Mouse (Mus musculus) midbrain, postnatal 0 days (tissue): ENCODE results near the gene Guf1. TPM values are rescaled to one million over a fixed set of nuclear protein-coding genes. Genes with fewer than 3 reads are reported as not detected.

Experiments used
- ATAC-seq: fragments of 200-750 bp; cut with Nextera tagmentation; 2 replicates; pipeline ENCODE4 v1.8.0; 2017; ENCODE audit warnings: moderate number of reproducible peaks, mild to moderate bottlenecking, moderate TSS enrichment, moderate library complexity; ENCODE audit not compliant: low FRiP score
- DNase-seq: peaks from one replicate; pipeline ENCODE4 v3.0.0-alpha.2; 2015; ENCODE audit warnings: low spot score
- H3K27ac ChIP-seq: fragments of 300-500 bp; sonication (generic); 2 replicates; pipeline ENCODE4 v1.5.1; 2014; ENCODE audit warnings: low read depth, mild to moderate bottlenecking, low read length, mixed read lengths
- H3K27me3 ChIP-seq: fragments of 300-500 bp; sonication (generic); 2 replicates; pipeline ENCODE4 v1.6.1; 2014; ENCODE audit warnings: low read length, control low read depth, mixed read lengths; ENCODE audit not compliant: insufficient read depth
- H3K36me3 ChIP-seq: fragments of 300-500 bp; sonication (generic); 2 replicates; pipeline ENCODE4 v1.6.1; 2014; ENCODE audit warnings: low read length, control low read depth, mixed read lengths; ENCODE audit not compliant: insufficient read depth
- H3K4me1 ChIP-seq: fragments of 300-500 bp; sonication (generic); 2 replicates; pipeline ENCODE4 v1.6.1; 2014; ENCODE audit warnings: mild to moderate bottlenecking, control low read depth, antibody characterized with exemption, low read length, mixed read lengths; ENCODE audit not compliant: insufficient read depth
- H3K4me2 ChIP-seq: fragments of 300-500 bp; sonication (generic); 2 replicates; pipeline ENCODE4 v1.6.1; 2014; ENCODE audit warnings: low read depth, mild to moderate bottlenecking, low read length, mixed read lengths; ENCODE audit not compliant: poor library complexity, severe bottlenecking
- H3K4me3 ChIP-seq: fragments of 300-500 bp; sonication (generic); 2 replicates; pipeline ENCODE4 v1.5.1; 2014; ENCODE audit warnings: low read depth, mild to moderate bottlenecking, low read length, moderate library complexity
- H3K9ac ChIP-seq: fragments of 300-500 bp; sonication (generic); replicated peaks from 2 replicates; pipeline ENCODE4 v1.6.1; 2014; ENCODE audit warnings: mild to moderate bottlenecking, low read length, moderate library complexity, mixed read lengths; ENCODE audit not compliant: poor library complexity, severe bottlenecking
- H3K9me3 ChIP-seq: fragments of 300-500 bp; sonication (generic); 2 replicates; pipeline ENCODE4 v1.6.1; 2016; ENCODE audit warnings: low read length, control low read depth
- CTCF ChIP-seq: IDR thresholded peaks from 2 replicates; pipeline ENCODE4 v1.5.1; 2016; ENCODE audit warnings: antibody characterized with exemption, mild to moderate bottlenecking
- WGBS: fragments of 180-500 bp; shearing (Covaris S2); extraction: QIAGEN DNeasy Blood & Tissue Kit; methylation state at CpG from one replicate; pipeline ENCODE4 v1.1.7; 2014; 5-methylcytosine and 5-hydroxymethylcytosine counted together
- polyA plus RNA-seq: library from polyadenylated mRNA; unstranded; fragments of >200 nt; fragmentation: Nextera tagmentation; extraction: Ambion mirVana; gene quantifications from 2 replicates; pipeline ENCODE4 v1.2.1, GENCODE M21; 2015
- total RNA-seq: library from RNA; depleted of rRNA; stranded (reverse); fragments of >200 nt; gene quantifications from 2 replicates; pipeline ENCODE4 v1.2.3, GENCODE M21; 2014

Gene Guf1
- total and polyA plus RNA-seq, 2 experiments from 2014 or later, result 35.5 to 42.7 TPM

DNA sequence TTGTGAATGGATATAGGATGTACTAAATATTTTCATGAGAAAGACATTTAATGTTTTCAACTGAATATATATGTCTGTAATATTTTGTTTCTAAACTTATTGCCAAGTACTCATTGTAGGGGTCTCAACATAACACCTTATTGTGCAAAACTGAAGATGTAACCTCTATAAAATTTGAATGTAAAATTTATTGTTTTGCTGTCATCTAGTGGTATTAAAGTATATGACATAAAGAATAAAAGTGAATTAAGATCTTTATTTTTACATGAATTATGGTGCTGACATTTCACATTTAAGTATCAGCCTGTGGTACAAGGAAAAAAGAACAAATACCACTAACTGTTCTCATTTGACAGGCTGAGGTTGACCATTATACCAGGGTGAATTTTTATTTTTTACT, 32.8 kb upstream of the Guf1 start:
- Histone ChIP-seq H3K9me3 (no peaks in the 10 kb centered on the region), H3K36me3 (no peaks in the 10 kb centered on the region), H3K4me3 (no peak overlapping the region), H3K27me3 (no peaks in the 10 kb centered on the region), H3K4me1 (no peaks in the 10 kb centered on the region), H3K4me2 (no peak overlapping the region), H3K27ac (no peak overlapping the region), H3K9ac (no peak overlapping the region)
- peak; percentile 69 for TF ChIP-seq CTCF
- ATAC-seq (no peak), DNase-seq (no peak)

DNA sequence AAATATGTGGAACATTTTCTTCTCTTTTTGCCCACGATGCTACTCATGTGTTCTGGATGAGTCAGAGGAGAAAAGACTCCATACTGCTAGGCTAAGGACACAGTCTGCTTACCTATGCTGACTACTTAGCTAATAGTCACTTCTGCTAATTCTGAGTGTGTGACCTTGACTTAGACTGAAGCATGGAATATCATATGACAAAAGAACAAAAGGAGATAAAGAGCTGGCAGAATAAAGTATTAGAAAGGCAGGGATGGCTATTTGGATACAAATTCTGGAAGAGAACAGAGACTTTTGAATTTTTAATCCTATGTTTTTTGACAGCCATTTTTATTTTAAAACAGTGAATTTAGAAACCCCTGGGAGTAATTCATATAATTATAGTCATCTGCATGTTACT, 15.0 kb upstream of the Guf1 start:
- Histone ChIP-seq H3K9me3 (no peaks in the 10 kb centered on the region), H3K27ac (no peak overlapping the region), H3K36me3 (no peaks in the 10 kb centered on the region), H3K4me1 (no peaks in the 10 kb centered on the region), H3K9ac (no peak overlapping the region), H3K4me2 (no peak overlapping the region), H3K4me3 (no peak overlapping the region), H3K27me3 (no peaks in the 10 kb centered on the region)
- TF ChIP-seq CTCF, result no peak
- no peak for ATAC-seq
- 81% methylated on average over 1 of the region's 1 CpGs for WGBS
- no peak for DNase-seq

DNA sequence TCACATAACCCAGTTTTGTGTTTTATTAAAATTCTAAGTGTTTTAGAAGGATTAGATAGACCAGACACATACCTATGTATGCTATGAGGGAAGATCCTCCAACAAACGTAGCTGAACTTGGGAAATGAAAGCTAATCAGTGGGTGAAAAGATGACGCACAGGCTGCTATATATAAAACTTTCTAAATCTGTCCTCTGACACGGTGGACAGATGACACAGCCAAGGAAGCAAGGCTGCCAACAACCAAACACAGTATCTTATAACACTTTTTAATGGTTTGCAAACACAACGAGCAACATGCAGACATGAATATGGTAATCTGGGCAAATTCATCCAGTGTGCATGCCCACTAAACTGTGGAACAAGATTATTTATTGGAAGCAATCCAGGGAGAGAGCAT, 14.2 kb upstream of the Guf1 start, which contains the start of gene Yipf7:
TSS of gene Yipf7 (minus strand) at position 160 of the 400 bp plus-strand sequence.
- WGBS, result 73% methylated on average over 4 of the region's 4 CpGs
- no peak within 1 kb of the TSS for H3K9ac ChIP-seq
- no peak for TF ChIP-seq CTCF
- ATAC-seq (no peak), DNase-seq (no peak)
- no peaks in the 10 kb centered on the region for H3K27me3 ChIP-seq
- no peak within 1 kb of the TSS for H3K27ac ChIP-seq
- no peaks in the 10 kb centered on the region for H3K4me1 ChIP-seq
- H3K4me3 ChIP-seq, result no peak within 1 kb of the TSS
- no peak within 1 kb of the TSS for H3K4me2 ChIP-seq
- H3K36me3 ChIP-seq, result no peaks in the 10 kb centered on the region
- H3K9me3 ChIP-seq, result no peaks in the 10 kb centered on the region

DNA sequence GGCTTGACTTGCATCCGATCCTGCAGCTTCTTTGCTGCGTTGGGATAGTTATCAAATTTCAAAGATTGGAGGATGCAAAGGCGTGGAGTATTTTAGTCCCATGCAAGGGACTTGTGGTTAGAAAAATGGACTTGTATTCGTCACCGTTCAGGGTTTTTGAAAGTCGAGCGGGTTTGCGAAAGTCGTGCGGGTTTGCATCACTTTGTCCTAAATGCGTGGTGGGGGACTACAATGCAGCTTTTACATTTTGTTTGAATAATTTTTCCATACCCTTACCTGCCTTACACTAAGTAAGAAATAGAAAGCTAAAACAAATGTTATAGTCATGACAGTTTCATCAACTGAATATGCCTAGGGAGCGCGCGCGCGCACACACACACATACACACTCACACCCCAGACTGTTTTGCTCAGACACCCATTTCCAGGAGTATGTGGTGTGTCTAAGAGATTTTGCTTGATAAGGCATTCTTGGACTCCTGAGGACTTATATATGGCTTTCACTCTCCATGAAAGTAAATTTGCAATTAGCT, 747 bp downstream of the Guf1 start:
- H3K36me3 ChIP-seq, result peaks cover 14% of the 10 kb centered on the region; the same call in 1 of the 2 replicates
- peak overlapping the region; percentile 94 for H3K27ac ChIP-seq
- no peak; the same call in 1 of the 2 replicates for ATAC-seq
- TF ChIP-seq CTCF, result no peak
- H3K27me3 ChIP-seq, result no peaks in the 10 kb centered on the region
- H3K4me3 ChIP-seq, result peak overlapping the region; percentile 93
- 10% methylated on average over 16 of the region's 16 CpGs for WGBS
- H3K9me3 ChIP-seq, result no peaks in the 10 kb centered on the region
- peak overlapping the region; percentile 66 for H3K4me2 ChIP-seq
- peak overlapping the region; percentile 90 for H3K9ac ChIP-seq
- DNase-seq, result peak; percentile 38
- no peaks in the 10 kb centered on the region for H3K4me1 ChIP-seq

GRCm38 (mm10) chr5:69591640-69592461, 35.1 kb downstream of the Guf1 start, which contains the start of gene Gnpda2:
TSS of gene Gnpda2 (minus strand) at chr5:69592340.
- H3K9ac ChIP-seq, result peak within 1 kb of the TSS; percentile 86
- DNase-seq, result peak; percentile 97
- peak within 1 kb of the TSS; percentile 73 for H3K4me2 ChIP-seq
- TF ChIP-seq CTCF, result peak; percentile 73
- H3K4me3 ChIP-seq, result peak within 1 kb of the TSS; percentile 70
- no peaks in the 10 kb centered on the region for H3K9me3 ChIP-seq
- peak; percentile 96 for ATAC-seq
- 4% methylated on average over 42 of the region's 42 CpGs for WGBS
- peak within 1 kb of the TSS; percentile 81 for H3K27ac ChIP-seq
- no peaks in the 10 kb centered on the region for H3K4me1 ChIP-seq
- no peaks in the 10 kb centered on the region; the same call in 1 of the 2 replicates for H3K36me3 ChIP-seq
- H3K27me3 ChIP-seq, result no peaks in the 10 kb centered on the region

DNA sequence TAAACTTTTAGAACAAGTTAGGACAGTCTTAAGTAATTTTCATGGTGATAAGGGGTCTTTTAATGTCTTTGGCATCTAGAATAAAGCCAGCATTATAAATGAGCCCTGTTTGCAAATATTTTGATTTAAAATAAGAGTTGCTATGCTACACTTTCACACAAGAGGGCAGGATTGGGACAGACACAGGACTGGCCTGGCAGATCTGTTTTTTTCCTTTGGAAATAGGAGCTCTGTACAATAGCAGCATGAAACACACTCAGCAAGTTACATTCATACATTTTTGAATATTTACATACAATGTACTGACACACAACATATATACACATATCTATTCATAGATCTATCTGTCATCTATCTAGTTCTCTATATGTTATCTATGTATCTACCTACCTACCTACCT, 44.3 kb downstream of the Guf1 start:
- no peaks in the 10 kb centered on the region for H3K4me1 ChIP-seq
- H3K36me3 ChIP-seq, result no peaks in the 10 kb centered on the region
- TF ChIP-seq CTCF, result peak; percentile 83
- ATAC-seq, result no peak
- H3K27ac ChIP-seq, result no peak overlapping the region
- DNase-seq, result peak; percentile 64
- H3K27me3 ChIP-seq, result no peaks in the 10 kb centered on the region
- H3K9ac ChIP-seq, result no peak overlapping the region
- H3K4me2 ChIP-seq, result no peak overlapping the region
- no peaks in the 10 kb centered on the region for H3K9me3 ChIP-seq
- H3K4me3 ChIP-seq, result no peak overlapping the region
